Mouse (Mus musculus) kidney, postnatal 4 days (tissue): Measurements from ENCODE around the gene Ntn1.
A peak's percentile ranks its signal among the peaks of the same experiment; 100 is the strongest.

Experiments used
- DNase-seq, 2 experiments: peaks; one replicate each; pipeline ENCODE4 v3.0.0; 2021; ENCODE audit warnings: mixed read lengths in 2 of 2

Gene Ntn1

DNA sequence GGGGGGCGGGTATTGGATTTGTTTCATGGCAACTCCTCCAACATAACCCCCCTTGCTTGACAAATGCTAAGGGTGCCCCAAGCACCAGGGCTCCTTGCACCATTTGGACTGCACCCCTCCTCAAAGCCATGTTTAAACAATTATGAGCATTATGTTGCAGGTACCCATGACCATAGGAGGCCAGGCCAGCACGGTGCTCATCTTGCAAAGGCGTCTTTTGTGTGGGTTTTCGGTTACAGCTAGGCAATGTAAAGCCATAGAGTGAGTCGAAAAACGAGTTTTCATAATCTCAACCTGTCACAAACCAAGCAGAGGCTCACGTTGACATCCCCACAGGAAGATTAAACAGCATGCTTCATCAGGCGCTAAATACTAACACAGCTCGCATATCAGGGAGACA is 19.3 kb downstream of the Ntn1 start:
- no peak for DNase-seq

DNA sequence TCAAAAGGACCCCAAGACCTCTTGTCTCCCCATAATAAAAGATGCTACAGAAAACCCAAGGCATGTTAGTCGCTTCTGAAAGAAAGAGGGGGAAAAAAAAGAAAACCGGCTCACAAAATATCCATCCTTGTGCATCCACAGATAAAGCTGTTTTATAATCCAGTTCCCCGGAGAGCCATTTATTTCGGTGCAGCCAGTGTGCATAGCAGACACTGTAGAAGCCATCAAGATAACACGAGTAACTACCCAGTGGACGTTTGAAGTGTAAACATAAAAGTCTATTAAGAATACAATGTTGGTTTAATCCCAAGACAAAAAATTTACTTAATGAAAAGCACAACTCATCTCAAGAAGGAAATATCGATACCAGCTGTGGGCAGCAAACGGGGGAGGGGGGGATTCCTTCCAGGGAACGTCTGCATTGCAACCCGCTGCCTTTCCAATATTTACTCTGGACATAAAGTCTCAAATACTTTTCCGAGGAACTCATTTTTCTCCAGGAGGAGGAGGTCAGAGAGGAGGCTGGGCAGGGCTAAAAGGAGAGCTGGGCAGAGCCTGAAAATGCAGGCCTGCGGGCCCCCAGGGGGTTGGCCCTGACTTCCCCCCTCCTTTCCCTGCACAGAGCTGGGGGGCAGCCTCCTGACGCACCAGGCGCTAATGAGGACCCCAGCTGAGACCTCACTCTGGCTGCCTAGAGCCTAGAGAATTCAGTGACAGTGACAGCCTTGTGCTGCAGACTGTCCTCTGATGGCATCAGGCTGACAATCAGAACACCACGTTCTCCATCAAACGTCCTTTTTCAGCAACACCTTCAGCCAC is 21.5 kb downstream of the Ntn1 start:
- DNase-seq = peak in 1 of 2 experiments; percentile 18

GRCm38 (mm10) chr11:68378419-68378818 is 22.2 kb downstream of the Ntn1 start:
- no peak for DNase-seq

- DNase-seq = peak; percentile 70 to 79
Measured at GRCm38 (mm10) chr11:68373105-68373504, 27.5 kb downstream of the Ntn1 start.

- peak in 1 of 2 experiments; percentile 25 for DNase-seq
Measured at GRCm38 (mm10) chr11:68371609-68372008, 29.0 kb downstream of the Ntn1 start.

DNA sequence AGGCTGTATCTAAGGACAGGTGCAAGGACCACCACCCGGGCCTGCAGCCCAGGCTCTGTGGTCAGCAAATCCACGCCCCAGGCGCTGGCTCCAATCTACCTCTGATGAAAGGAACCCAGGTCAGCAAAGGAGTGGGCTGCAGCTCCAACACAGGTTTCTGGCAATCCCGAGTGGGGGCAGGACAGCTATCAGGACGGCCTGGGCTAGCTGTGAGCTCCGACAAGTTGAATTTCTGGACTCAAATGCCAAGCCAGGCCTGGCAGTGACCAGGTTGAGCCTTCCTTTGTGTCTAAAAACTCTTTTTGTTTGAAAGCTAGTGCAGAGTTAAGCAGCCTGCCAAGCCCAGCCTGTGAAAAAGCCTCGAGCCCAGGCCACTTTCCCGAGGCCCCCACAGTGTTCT is 43.7 kb downstream of the Ntn1 start:
- DNase-seq = no peak

- no peak for DNase-seq
Measured at GRCm38 (mm10) chr11:68355561-68355960, 45.1 kb downstream of the Ntn1 start.

DNA sequence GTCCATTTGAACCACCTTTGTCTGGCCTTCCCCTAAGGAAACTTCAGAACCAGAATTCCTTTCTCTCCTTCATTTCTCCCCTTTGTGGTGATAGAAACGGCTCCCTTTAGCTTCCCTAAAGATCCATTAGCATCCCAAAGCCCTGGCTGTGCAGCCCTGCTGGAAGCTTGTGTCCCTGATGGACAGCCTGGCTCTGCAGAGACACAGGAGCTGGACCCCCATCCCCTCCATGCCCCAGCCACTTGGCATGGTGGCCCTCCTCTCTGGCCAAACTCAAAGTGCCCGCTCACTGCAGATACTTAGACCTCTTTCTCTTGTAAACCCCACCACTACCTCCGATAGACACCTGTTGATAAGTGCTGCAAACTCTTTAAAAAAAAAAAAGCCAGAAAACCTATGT is 45.8 kb downstream of the Ntn1 start:
- DNase-seq = no peak

- no peak for DNase-seq
Measured at GRCm38 (mm10) chr11:68352236-68352635, 48.4 kb downstream of the Ntn1 start.

- no peak for DNase-seq
Measured at GRCm38 (mm10) chr11:68348851-68349250, 51.8 kb downstream of the Ntn1 start.

DNA sequence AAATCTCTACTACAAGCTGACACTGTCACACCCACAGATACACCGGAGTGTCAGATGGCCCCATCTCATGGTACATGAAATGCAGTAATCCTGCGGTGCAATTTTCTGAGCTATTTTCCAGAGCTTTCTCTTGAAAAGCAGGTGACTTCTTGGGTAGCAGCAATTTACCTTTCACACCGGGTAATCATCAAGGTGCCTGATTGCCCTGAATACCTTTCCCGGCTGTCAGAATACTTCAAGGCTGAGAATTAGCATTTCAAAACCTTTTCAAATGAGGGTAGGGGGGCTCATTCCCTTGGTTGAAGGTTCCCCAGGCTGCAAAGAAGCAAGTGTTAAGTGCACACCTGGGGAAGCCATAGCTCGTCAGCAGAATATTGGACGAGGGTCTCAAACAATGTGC is 52.5 kb downstream of the Ntn1 start:
- DNase-seq = no peak

GRCm38 (mm10) chr11:68347508-68347907 is 53.1 kb downstream of the Ntn1 start:
- no peak for DNase-seq

GRCm38 (mm10) chr11:68346099-68346498 is 54.5 kb downstream of the Ntn1 start:
- DNase-seq = no peak

DNA sequence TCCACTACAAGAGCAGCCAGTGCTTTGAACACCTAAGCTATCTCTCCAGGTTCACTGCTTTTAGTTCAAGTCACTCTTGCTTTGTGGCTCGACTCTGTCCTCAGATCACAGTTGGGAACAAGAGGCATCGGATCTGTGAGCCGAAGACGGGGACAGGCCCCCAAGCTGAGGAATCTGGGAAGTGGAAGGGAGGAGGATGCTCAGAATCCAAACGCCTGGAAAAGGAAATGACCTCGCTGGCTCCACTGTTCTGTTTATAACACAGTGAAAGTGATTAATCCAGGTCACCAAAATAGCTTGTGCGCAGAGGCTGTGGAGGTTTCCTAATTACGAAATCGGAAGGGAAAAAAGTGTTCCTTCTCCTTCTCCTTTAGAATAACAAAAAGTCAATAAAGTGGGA is 56.4 kb downstream of the Ntn1 start:
- DNase-seq = peak in 1 of 2 experiments; percentile 18

GRCm38 (mm10) chr11:68342761-68343160 is 57.9 kb downstream of the Ntn1 start:
- no peak for DNase-seq

GRCm38 (mm10) chr11:68342003-68342400 is 58.6 kb downstream of the Ntn1 start:
- no peak for DNase-seq

- no peak for DNase-seq
Measured at GRCm38 (mm10) chr11:68341111-68342002, 59.3 kb downstream of the Ntn1 start.

GRCm38 (mm10) chr11:68340366-68340765 is 60.3 kb downstream of the Ntn1 start:
- no peak for DNase-seq

- DNase-seq = no peak
Measured at GRCm38 (mm10) chr11:68339856-68340255, 60.8 kb downstream of the Ntn1 start.

GRCm38 (mm10) chr11:68339331-68339730 is 61.3 kb downstream of the Ntn1 start:
- no peak for DNase-seq

GRCm38 (mm10) chr11:68331676-68332265 is 68.9 kb downstream of the Ntn1 start:
- no peak for DNase-seq

- no peak for DNase-seq
Measured at GRCm38 (mm10) chr11:68331117-68331437, 69.5 kb downstream of the Ntn1 start.

DNA sequence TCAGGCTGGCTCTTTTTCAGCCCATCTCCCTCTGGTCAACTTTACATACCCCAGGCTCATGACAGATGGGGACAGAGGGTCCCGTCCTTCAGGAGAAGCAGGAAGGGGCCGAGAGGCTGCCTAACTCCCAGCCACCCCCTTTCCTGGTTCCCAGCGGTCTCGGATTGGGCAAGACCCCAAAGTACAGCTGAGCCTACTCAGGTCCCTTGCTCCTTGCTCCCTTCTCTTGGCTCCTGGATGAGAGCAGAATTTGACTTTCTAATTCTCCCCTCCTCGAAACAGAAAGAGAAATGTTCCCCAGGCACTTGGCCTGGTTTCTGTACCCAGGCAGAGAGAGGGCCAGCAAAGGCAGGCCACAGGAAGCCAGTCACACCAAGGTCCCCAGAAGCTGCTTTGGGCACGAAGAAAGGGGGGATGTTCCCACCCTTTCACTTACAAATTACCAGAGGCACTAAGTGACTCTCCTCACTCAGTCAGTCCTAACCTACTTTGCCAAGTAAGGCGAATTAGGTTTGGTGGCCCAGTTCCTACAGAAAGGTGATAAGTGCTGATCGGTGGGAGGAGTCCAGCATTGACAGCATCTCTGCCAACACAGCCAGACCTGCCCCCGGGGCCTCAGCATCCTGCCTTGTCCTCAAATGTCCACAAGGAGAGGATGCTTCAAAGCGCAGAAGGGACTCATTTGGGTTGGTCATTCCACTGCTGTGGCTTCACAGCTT is 70.1 kb downstream of the Ntn1 start:
- DNase-seq = no peak
